Mouse (Mus musculus) urinary bladder, postnatal 4 days (tissue): ENCODE measurements around the gene Zfp747.
"Not testable (repeated sequence)": the region's sequence is repeated elsewhere in the genome, so short reads cannot be mapped to it uniquely, and the experiment has no call there.

Experiments
- DNase-seq, 2 experiments: peaks; one replicate each; pipeline ENCODE4 v3.0.0; 2021 to 2022; ENCODE audit warnings: low spot score in 2 of 2

The Zfp747 gene

GRCm38 (mm10) chr7:127375271-127376245 lies at the start of gene Zfp747:
Gene Zfp747, minus strand, starts transcription at chr7:127376050.
- DNase-seq: peak; percentile 87 to 92

GRCm38 (mm10) chr7:127425291-127425690 lies 49.4 kb upstream of the Zfp747 start:
- DNase-seq: no peak

DNA sequence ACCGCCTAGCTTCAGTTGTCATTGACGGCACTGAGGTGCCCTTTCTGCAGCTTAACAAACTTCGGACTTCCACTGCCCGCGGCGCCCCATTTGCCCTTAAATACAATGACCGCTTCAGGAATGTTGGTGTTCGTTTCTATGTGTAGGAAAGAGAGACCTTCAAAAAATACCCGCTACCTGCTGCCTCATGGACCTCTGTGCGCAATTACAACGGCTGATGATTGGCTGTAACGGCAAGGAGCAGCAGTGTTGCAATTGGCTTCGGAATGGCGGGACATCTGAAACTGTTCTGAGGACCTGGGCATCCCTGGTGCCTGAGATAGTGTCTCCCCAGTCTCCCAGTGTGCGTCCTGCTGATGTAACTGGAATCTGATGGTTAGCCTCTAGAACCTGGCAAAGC lies 46.4 kb upstream of the Zfp747 start:
- DNase-seq: no peak

GRCm38 (mm10) chr7:127421388-127422191 lies 45.7 kb upstream of the Zfp747 start, which contains the start of gene Zfp688:
Gene Zfp688, minus strand, starts transcription at chr7:127422068.
- peak; percentile 91 to 97 for DNase-seq

DNA sequence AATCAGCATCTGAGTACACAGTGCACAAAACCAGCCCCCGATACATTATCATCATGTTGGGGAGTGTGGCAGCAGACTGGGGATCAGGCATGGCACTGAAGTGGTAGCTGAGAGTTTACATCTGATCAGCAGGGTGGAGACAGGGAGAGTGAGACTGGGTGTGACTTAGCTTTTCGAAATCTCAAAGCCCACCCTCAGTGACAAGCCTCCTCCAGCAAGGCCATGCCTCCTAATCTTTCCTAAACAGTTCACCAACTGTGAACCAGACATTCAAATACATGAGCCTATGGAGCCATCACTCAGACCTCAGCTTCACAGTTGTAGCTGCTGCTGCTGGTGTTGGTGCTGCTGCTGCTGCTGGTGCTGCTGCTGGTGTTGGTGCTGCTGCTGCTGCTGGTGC lies 35.6 kb upstream of the Zfp747 start:
- DNase-seq: no peak

DNA sequence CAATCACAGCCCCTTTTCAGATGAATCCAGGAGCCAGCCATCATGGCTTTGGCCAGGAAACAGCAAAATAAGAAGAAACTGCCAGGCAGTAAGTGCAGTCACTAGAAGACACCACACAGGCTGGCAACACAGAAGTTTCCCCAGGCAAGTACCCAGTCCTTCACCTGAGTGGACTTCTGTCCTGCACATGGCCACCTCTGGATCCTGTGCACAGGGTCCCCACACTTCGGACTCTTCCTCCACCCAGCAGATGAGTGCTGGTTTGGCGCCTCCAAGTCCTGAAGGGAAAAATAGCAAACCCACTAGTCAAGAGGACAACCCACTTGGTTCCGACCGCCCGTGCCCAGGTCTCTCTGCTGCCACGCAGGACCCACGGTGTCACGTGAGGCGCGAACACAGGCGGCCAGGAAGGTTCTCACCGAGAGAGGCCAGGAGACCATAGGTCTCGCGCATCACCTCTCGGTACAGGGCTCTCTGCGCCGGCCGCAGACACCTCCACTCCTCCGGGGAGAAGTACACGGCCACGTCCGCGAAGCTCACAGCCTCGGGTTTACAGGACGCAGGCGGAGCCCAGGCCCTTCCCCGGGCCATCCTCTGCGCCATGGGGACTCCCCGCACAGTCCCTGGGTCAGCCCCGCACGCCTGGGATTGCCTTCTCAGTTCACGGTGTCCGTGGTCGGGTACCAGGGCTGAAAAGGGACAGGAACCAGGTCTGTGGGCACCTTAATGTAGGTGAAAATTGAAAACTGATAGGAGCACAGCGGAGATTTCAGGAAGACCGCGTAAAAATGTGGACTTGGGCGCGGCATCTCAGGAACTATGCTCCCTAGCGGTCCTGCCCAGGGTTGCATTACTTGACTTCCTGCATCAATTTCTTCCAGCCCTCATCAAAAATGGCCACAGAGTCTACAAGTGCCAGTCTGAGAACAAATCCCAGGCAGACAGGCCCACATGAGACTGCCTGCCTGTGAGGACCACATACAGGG lies 30.4 kb upstream of the Zfp747 start, which contains the start of gene Zfp764:
Zfp764 (minus strand) TSS at position 821 of the 986 bp plus-strand sequence.
- peak; percentile 78 to 87 for DNase-seq

DNA sequence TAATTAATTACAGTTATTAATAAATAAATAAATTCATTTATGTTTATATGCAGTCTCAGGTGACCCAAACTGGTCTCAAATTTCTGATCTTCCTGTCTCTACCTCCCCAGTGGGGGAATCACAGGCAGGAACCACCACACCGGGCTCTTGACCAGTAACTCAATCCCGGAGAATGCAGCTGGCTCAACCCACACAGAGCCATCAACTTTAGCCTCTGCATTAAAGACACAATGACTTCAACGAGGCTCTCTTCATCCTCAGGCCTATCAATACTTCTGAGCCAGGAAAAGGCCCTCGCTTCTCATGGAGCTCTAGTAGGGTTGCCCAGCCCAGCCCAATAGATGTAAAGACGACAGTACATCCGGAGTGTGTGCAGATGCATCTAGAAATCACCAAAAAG lies 28.3 kb upstream of the Zfp747 start:
- not testable (repeated sequence) for DNase-seq

DNA sequence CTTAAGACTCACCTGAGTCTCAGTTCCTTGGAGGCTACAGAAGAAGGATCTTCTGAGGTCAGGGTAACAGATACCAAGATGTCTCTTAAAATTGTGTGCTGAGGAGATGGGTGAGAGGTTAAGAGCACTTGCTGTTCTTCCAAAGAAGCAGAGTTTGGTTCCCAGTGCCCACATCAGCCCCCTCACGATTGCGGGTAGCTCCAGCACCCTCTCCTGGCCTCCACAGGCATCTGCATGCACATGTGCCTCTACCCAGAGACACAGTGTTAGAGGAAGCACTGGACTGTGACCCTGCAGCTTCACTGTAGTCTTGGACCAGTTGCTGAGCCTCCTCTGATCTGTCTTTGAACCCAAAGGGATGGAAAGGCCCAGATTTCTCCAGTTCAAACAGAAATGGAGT lies 27.1 kb upstream of the Zfp747 start:
- DNase-seq: no peak

DNA sequence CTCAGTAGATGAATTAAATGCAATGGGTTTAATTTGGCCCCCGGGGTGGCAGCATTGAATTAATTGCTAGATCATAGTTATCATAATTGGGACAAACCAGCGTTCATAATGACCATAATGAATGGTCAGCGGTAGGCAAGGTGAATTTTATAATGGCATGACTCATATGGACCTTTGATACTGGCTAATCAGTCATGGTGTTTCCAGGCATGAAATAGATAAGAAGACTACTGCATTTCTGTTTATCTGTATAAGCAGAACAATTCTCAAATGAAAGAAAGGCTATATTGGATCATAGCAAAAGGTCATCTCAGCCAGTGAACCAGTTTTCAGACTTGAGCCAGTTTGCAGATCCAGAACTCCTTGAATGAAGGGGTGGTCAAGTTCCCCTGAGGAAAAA lies 24.5 kb upstream of the Zfp747 start:
- DNase-seq: no peak

DNA sequence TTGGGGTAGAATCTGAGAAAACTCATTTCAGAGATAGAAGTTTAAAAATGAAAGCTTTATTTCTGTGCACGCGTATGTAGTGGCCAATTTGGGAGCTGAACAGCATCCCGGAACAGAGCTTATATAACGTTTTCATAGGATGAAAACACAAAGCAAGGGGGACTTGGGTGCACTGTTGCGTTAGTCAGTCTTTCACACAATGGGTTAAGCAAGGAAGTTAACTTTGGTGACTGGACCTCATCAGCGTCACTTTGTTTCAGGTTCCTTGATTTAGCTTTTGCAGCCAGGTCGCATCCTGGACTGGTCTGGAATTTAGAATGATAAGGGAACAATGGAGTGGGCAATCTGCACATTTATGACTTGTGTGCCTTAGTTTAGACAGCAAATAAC lies 18.1 kb upstream of the Zfp747 start:
- DNase-seq: no peak

GRCm38 (mm10) chr7:127393157-127393943 lies 17.5 kb upstream of the Zfp747 start, which contains the start of gene E430018J23Rik:
Gene E430018J23Rik, minus strand, starts transcription at chr7:127393629.
- DNase-seq: peak; percentile 93 to 95

- DNase-seq: no peak
These were observed 16.5 kb upstream of the Zfp747 start for GRCm38 (mm10) chr7:127392251-127392824.

GRCm38 (mm10) chr7:127391538-127391937 lies 15.7 kb upstream of the Zfp747 start:
- DNase-seq: no peak

- DNase-seq: no peak
These were observed 14.5 kb upstream of the Zfp747 start for GRCm38 (mm10) chr7:127390306-127390705.

DNA sequence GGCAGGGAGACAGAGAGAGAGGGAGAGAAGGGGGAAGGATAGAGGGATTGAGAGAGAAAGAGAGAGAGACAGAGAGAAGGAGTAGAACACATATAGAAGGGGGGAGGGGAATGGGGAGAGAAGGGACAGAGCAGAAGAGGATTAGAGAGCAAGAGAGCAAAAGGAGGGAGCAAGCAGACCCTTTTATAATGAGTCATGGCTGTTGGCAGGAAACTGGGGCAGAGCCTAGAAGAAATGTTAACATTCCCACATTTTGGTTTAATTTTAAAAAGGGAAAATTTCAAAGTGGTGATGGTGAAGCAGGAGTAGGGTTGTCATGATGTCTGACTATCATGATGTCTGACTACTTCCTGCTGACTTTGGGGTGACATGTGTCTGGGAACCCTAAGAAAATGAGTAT lies 12.4 kb upstream of the Zfp747 start:
- DNase-seq: not testable (repeated sequence)

GRCm38 (mm10) chr7:127386641-127387392 lies 11.0 kb upstream of the Zfp747 start, which contains the start of gene 9130019O22Rik:
Gene 9130019O22Rik, minus strand, starts transcription at chr7:127387166.
- peak; percentile 78 to 89 for DNase-seq

GRCm38 (mm10) chr7:127385560-127385959 lies 9.7 kb upstream of the Zfp747 start:
- DNase-seq: not testable (repeated sequence)

DNA sequence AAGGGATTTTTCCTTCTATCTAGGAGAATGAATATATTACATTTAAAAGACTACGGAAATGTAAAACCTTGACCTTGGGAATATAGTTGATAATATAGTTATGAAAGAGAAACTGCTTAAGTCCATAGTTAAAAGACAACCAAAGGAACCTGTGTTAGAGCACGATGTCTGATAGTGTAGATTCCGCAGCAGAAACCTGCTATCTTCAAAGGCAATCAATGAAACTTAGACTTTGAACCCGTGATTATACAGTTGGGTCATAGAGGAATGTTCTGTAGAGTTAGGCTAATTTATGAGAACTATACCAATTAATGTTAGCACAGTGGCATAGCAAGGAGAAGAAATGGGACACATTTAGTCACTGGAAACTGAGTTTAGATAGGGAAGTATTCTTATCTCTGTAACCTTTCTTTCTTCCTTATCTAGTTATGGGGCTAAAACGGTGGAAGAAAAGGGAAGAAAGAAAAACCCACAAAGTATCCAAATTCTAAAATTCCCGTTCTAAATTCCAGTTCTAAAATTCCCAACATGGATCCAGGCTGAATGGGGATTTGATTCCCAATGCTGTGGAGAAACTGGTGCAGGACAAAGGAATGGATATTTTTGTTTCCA lies 2.6 kb upstream of the Zfp747 start:
- DNase-seq: no peak

DNA sequence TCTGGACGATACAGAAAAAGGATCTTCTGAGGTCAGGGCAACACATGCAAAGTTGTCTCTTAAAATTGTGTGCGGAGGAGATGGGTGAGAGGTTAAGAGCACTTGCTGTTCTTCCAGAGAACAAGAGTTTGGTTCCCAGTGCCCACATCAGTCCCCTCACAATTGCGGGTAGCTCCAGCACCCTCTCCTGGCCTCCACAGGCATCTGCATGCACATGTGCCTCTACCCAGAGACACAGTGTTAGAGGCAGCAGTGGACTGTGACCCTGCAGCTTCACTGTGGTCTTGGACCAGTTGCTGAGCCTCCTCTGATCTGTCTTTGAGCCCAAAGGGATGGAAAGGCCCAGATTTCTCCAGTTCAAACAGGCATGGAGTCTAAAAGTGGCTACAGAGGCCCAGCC lies 4.0 kb downstream of the Zfp747 start:
- DNase-seq: not testable (repeated sequence)
